Mouse (Mus musculus) mesoderm, embryonic 11.5 days (tissue): ENCODE measurements around the gene Gm13889.

ENCODE experiments used
- DNase-seq: peaks from one replicate; pipeline ENCODE4 v3.0.0-alpha.2; 2012; ENCODE audit warnings: low read depth, low spot score

Gene Gm13889

GRCm38 (mm10) chr2:93958216-93958615 lies 1.2 kb upstream of the Gm13889 start:
- DNase-seq, result no peak

- no peak for DNase-seq
These were observed 779 bp upstream of the Gm13889 start for GRCm38 (mm10) chr2:93957785-93958175.

- peak; percentile 59 for DNase-seq
These were observed 635 bp downstream of the Gm13889 start for GRCm38 (mm10) chr2:93956331-93956801.

GRCm38 (mm10) chr2:93955886-93956285 lies 1.1 kb downstream of the Gm13889 start:
- no peak for DNase-seq

- DNase-seq, result no peak
These were observed 2.0 kb downstream of the Gm13889 start for GRCm38 (mm10) chr2:93954781-93955578.

- DNase-seq, result no peak
These were observed 3.3 kb downstream of the Gm13889 start for GRCm38 (mm10) chr2:93953726-93954125.

- no peak for DNase-seq
These were observed 10.0 kb downstream of the Gm13889 start for GRCm38 (mm10) chr2:93946976-93947375.

- DNase-seq, result no peak
These were observed 12.1 kb downstream of the Gm13889 start for GRCm38 (mm10) chr2:93944855-93945254.

- DNase-seq, result no peak
These were observed 12.9 kb downstream of the Gm13889 start for GRCm38 (mm10) chr2:93944099-93944498.

GRCm38 (mm10) chr2:93941670-93942069 lies 15.3 kb downstream of the Gm13889 start:
- no peak for DNase-seq

- DNase-seq, result no peak
These were observed 18.5 kb downstream of the Gm13889 start for GRCm38 (mm10) chr2:93938534-93938933.

GRCm38 (mm10) chr2:93928866-93929265 lies 28.1 kb downstream of the Gm13889 start:
- no peak for DNase-seq

- no peak for DNase-seq
These were observed 29.1 kb downstream of the Gm13889 start for GRCm38 (mm10) chr2:93927701-93928437.

- no peak for DNase-seq
These were observed 30.9 kb downstream of the Gm13889 start for GRCm38 (mm10) chr2:93926141-93926540.

- DNase-seq, result no peak
These were observed 37.9 kb downstream of the Gm13889 start for GRCm38 (mm10) chr2:93919093-93919492.

GRCm38 (mm10) chr2:93913552-93913951 lies 43.4 kb downstream of the Gm13889 start:
- no peak for DNase-seq

GRCm38 (mm10) chr2:93911942-93912341 lies 45.1 kb downstream of the Gm13889 start:
- no peak for DNase-seq

GRCm38 (mm10) chr2:93909716-93910115 lies 47.3 kb downstream of the Gm13889 start:
- DNase-seq, result no peak

GRCm38 (mm10) chr2:93907519-93908294 lies 49.3 kb downstream of the Gm13889 start:
- DNase-seq, result no peak

- DNase-seq, result no peak
These were observed 50.7 kb downstream of the Gm13889 start for GRCm38 (mm10) chr2:93906316-93906715.
